9 mouse cellular contexts compared by ENCODE assay signal in genomic region chr2:137109321-137110213, GRCm38 (mm10). TPM values are rescaled to one million over a fixed set of nuclear protein-coding genes. Genes with fewer than 3 reads are reported as not detected.
DNase-seq lines count a peak whose midpoint lies in the region; ATAC-seq lines count a peak whose summit lies in the region.
"Had no signal": no experiment of that assay in that cellular context is flagged by ENCODE, and none has a peak within 500 bp of the region (broad histone marks: within the 10 kb centered on the region; RNA-seq: fewer than 3 reads in every experiment).

No protein-coding gene starts in this region.

- no peaks in the 10 kb centered on the region for H3K9me3 ChIP-seq in heart, embryonic 11.5 days (replicated peaks; ENCODE audit: control insufficient read depth, low read length)
- no peaks in the 10 kb centered on the region for H3K9me3 ChIP-seq in neural tube, embryonic 14.5 days (ENCODE audit: control insufficient read depth, low read length)
- H3K9me3 ChIP-seq: limb, embryonic 15.5 days had no signal

- peak overlapping the region; percentile 29; the same call in 1 of the 2 replicates for H3K4me2 ChIP-seq in heart, embryonic 11.5 days
- H3K4me2 ChIP-seq in neural tube, embryonic 14.5 days (ENCODE audit: low read depth, low read length), result no peak overlapping the region; the same call in 1 of the 2 replicates
- H3K4me2 ChIP-seq: limb, embryonic 15.5 days had no signal

- peak overlapping the region; percentile 8; the same call in 1 of the 2 replicates for H3K27ac ChIP-seq in heart, embryonic 11.5 days (ENCODE audit: low read depth, low read length)
- no peak overlapping the region for H3K27ac ChIP-seq in neural tube, embryonic 14.5 days (ENCODE audit: low read depth, low read length)
- H3K27ac ChIP-seq: limb, embryonic 15.5 days had no signal

- H3K4me3 ChIP-seq in heart, embryonic 11.5 days (ENCODE audit: low read depth, low read length), result no peak overlapping the region
- H3K4me3 ChIP-seq in neural tube, embryonic 14.5 days (ENCODE audit: low read depth, low read length), result no peak overlapping the region
- H3K4me3 ChIP-seq: limb, embryonic 15.5 days had no signal

- peaks cover 2% of the 10 kb centered on the region; the same call in 1 of the 2 replicates for H3K36me3 ChIP-seq in heart, embryonic 11.5 days (ENCODE audit: control insufficient read depth, insufficient read depth, low read length)
- H3K36me3 ChIP-seq in neural tube, embryonic 14.5 days (ENCODE audit: control insufficient read depth, insufficient read depth, low read length), result no peaks in the 10 kb centered on the region

- H3K4me1 ChIP-seq in heart, embryonic 11.5 days (ENCODE audit: control insufficient read depth, insufficient read depth, low read length), result peaks cover 57% of the 10 kb centered on the region
- H3K4me1 ChIP-seq in neural tube, embryonic 14.5 days (ENCODE audit: control insufficient read depth, insufficient read depth, low read length), result peaks cover 35% of the 10 kb centered on the region

- H3K9ac ChIP-seq in heart, embryonic 11.5 days (ENCODE audit: low read depth, low read length), result no peak overlapping the region
- no peak overlapping the region for H3K9ac ChIP-seq in neural tube, embryonic 14.5 days (replicated peaks; ENCODE audit: low read depth, low read length)
- H3K9ac ChIP-seq: limb, embryonic 15.5 days had no signal

- no peak for ATAC-seq in heart, embryonic 11.5 days (replicated peaks; ENCODE audit: insufficient number of reproducible peaks, low FRiP score, low TSS enrichment)
- ATAC-seq in neural tube, embryonic 14.5 days (ENCODE audit: low read depth), result peak; percentile 48; the same call in 1 of the 2 replicates

- peak; percentile 46 to 73 for DNase-seq in cerebellum, postnatal 10 days
- DNase-seq in cerebellum, adult 8-10 months, result no peak
- peak; percentile 40 for DNase-seq in adrenal gland, postnatal 10 days
- DNase-seq in kidney, postnatal 10 days, result peak; percentile 47
- no peak for DNase-seq in thymus, adult 18-20 months
- no peak for DNase-seq in MN1 (ENCODE audit: low spot score)

- H3K27me3 ChIP-seq in heart, embryonic 11.5 days (ENCODE audit: control insufficient read depth, insufficient read depth, low read length), result no peaks in the 10 kb centered on the region
- H3K27me3 ChIP-seq in neural tube, embryonic 14.5 days (ENCODE audit: control insufficient read depth, insufficient read depth, low read length), result no peaks in the 10 kb centered on the region
- H3K27me3 ChIP-seq: limb, embryonic 15.5 days had no signal

- WGBS in heart, embryonic 11.5 days (ENCODE audit: insufficient replicate concordance), result 61% methylated on average over 15 of the region's 15 CpGs
- 26% methylated on average over 15 of the region's 15 CpGs for WGBS in neural tube, embryonic 14.5 days

RNA-seq across cellular contexts. Expression of gene Jag1, which starts 6.9 kb away (rescaled TPM):
- 10 to 100 TPM; 15.6 to 18.1 TPM for total RNA-seq in adrenal gland, postnatal 10 days (2021)
- polyA plus RNA-seq in heart, embryonic 11.5 days (2014; fragmentation: Nextera tagmentation; extraction: Ambion mirVana), result 17.2 and 21.7 TPM in 2 replicates
- 5.4 and 13.3 TPM in 2 replicates for polyA plus RNA-seq in neural tube, embryonic 14.5 days (2014; fragmentation: Nextera tagmentation; extraction: Ambion mirVana)

Comparison
In these comparisons a context has a peak if more than half of its experiments do, and no peak if none do; other contexts are left out.
1. DNase-seq: peak in cerebellum, postnatal 10 days (2 of 2), adrenal gland, postnatal 10 days (single experiment) and kidney, postnatal 10 days (single experiment); none in cerebellum, adult 8-10 months (single experiment), thymus, adult 18-20 months (0 of 2) and MN1 (single experiment).